Mouse (Mus musculus) thymus, adult 2 months (tissue): ENCODE results near the gene Atg10.

Experiments
- CTCF ChIP-seq: fragments of 200-500 bp; IDR thresholded peaks from 2 replicates; pipeline ENCODE4 v1.5.1; 2012; ENCODE audit warnings: mild to moderate bottlenecking, control low read depth, low read length, moderate library complexity, borderline replicate concordance; ENCODE audit not compliant: control insufficient read depth, poor library complexity, insufficient read depth; ENCODE audit errors: extremely low read depth
- POLR2A ChIP-seq: fragments of 200-500 bp; IDR thresholded peaks from 2 replicates; pipeline ENCODE4 v1.6.1; 2012; ENCODE audit warnings: mild to moderate bottlenecking, low read length, control low read depth, moderate library complexity; ENCODE audit not compliant: control insufficient read depth, poor library complexity, insufficient read depth; ENCODE audit errors: extremely low read depth

DNA sequence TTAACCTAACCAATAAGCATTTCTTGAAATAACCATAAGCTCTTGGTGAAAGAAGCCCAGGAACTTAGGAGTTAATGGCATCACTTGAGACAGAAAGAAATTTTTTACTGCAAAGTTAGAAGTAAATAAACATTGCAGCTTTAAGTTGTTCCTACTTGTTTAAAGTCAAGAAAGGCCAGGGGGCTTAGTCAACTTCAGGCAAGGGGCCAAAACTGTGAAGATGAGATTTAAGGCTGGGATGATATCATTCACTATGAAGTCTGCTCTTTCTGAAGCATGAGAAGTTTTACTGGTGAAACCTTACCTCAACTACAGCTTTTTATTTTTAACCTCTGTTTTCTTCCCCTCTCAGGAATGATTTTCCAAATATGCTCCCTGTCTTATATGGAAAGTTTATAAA is 183.3 kb downstream of the Atg10 start:
- no peak for TF ChIP-seq CTCF
- no peak for TF ChIP-seq POLR2A
